ENCODE assay signal across 17 mouse cellular contexts in the genomic region with DNA sequence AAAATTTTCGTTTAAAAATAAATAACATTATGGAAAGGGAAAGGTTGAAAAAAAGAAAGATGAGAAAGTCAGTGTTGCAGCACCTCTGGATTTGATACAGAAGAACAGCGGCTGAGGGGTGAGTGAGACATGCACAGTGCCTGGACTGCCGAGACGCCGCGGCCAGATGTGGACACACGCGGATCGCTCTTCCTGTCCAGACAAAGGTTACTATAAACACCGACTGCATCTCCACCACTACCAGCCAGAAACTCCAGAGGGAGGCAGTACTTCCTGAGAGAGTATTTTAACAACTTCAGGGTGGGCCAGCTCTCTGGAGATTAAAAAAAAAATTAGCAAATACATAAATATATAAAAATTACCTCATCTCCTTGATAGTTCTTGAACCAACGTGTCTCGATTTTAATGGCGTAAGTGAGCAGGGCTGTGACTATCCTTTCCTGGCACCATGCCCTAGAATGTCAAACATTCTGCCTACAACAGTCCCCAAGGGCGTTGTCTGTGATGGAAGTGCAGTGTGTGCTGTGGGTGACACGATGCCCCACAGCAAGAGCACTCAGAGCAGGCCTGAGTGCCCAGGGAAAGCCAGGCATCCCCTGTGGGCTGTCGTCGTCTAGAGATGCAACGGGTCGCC. TPM values are rescaled to one million over a fixed set of nuclear protein-coding genes. Genes with fewer than 3 reads are reported as not detected.
DNase-seq lines count a peak whose midpoint lies in the region; ATAC-seq and TF ChIP-seq lines count a peak whose summit lies in the region.
"Had no signal": no experiment of that assay in that cellular context is flagged by ENCODE, and none has a peak within 500 bp of the region (broad histone marks: within the 10 kb centered on the region; RNA-seq: fewer than 3 reads in every experiment).

No protein-coding gene starts in this region.

- H3K4me2 ChIP-seq in heart, embryonic 15.5 days: no peak overlapping the region
- no peak overlapping the region for H3K4me2 ChIP-seq in limb, embryonic 14.5 days (replicated peaks; ENCODE audit: low read depth, low read length, severe bottlenecking)
- no peak overlapping the region for H3K4me2 ChIP-seq in lung, embryonic 15.5 days
- H3K4me2 ChIP-seq: hindbrain, embryonic 15.5 days had no signal

- 54% methylated on average over 19 of the region's 19 CpGs for WGBS in heart, embryonic 15.5 days
- 73% methylated on average over 19 of the region's 19 CpGs for WGBS in limb, embryonic 14.5 days
- 93% methylated on average over 19 of the region's 19 CpGs for WGBS in limb, embryonic 10.5 days
- whole genome bisulfite sequencing in lung, embryonic 15.5 days: 30% methylated on average over 19 of the region's 19 CpGs

- peak overlapping the region; percentile 48 for H3K27ac ChIP-seq in heart, embryonic 15.5 days
- H3K27ac ChIP-seq in limb, embryonic 14.5 days (replicated peaks; ENCODE audit: low read depth, low read length): no peak overlapping the region
- H3K27ac ChIP-seq in limb, embryonic 10.5 days: no peak overlapping the region
- peak overlapping the region; percentile 79 for H3K27ac ChIP-seq in lung, embryonic 15.5 days
- H3K27ac ChIP-seq: hindbrain, embryonic 15.5 days; liver, embryonic 14.5 days had no signal

- no peak for TF ChIP-seq POLR2A in limb, embryonic 14.5 days (IDR thresholded peaks at IDR 0.05; ENCODE audit: borderline replicate concordance, extremely low read depth, insufficient read depth, insufficient read length)

- intact Hi-C loops in heart, postnatal 36 days (cut with DNase I): no loop called here

- peak; percentile 72 for ATAC-seq in heart, embryonic 15.5 days (replicated peaks; ENCODE audit: insufficient number of reproducible peaks, insufficient read depth, low FRiP score, low read depth)
- peak; percentile 41; the same call in 1 of the 2 replicates for ATAC-seq in limb, embryonic 14.5 days (ENCODE audit: low FRiP score, low read depth)
- peak; percentile 75 for ATAC-seq in lung, embryonic 15.5 days (ENCODE audit: borderline replicate concordance, extremely low read depth, low FRiP score, low TSS enrichment)
- ATAC-seq: CD4-positive, CD25-positive, alpha-beta regulatory T cell, adult 4 months; forebrain, embryonic 14.5 days had no signal

- H3K4me1 ChIP-seq in heart, embryonic 15.5 days (replicated peaks): peaks cover 16% of the 10 kb centered on the region
- H3K4me1 ChIP-seq in limb, embryonic 14.5 days (ENCODE audit: control insufficient read depth, insufficient read depth, low read length): no peaks in the 10 kb centered on the region; the same call in 1 of the 2 replicates
- H3K4me1 ChIP-seq in limb, embryonic 10.5 days: peaks cover 2% of the 10 kb centered on the region
- peaks cover 20% of the 10 kb centered on the region for H3K4me1 ChIP-seq in lung, embryonic 15.5 days
- H3K4me1 ChIP-seq: hindbrain, embryonic 15.5 days had no signal

- peaks cover 19% of the 10 kb centered on the region for H3K36me3 ChIP-seq in heart, embryonic 15.5 days
- peaks cover 78% of the 10 kb centered on the region for H3K36me3 ChIP-seq in limb, embryonic 14.5 days (ENCODE audit: control insufficient read depth, insufficient read depth, low read length)
- H3K36me3 ChIP-seq in limb, embryonic 10.5 days: peaks cover 75% of the 10 kb centered on the region
- peaks cover 31% of the 10 kb centered on the region for H3K36me3 ChIP-seq in lung, embryonic 15.5 days

- no peak for DNase-seq in heart, postnatal 36 days
- peak; percentile 43 for DNase-seq in limb, embryonic 14.5 days (ENCODE audit: low spot score)
- DNase-seq in limb, embryonic 10.5 days (ENCODE audit: low spot score): no peak
- peak; percentile 67 for DNase-seq in lung, postnatal 36 days
- no peak for DNase-seq in cerebellum, adult 11 months
- DNase-seq in layer of hippocampus, postnatal 36 days: no peak
- DNase-seq: cerebellum, postnatal 14 days; embryo, embryonic 11 days; kidney, adult 11 months; kidney, postnatal 4 days had no signal

- no peaks in the 10 kb centered on the region for H3K9me3 ChIP-seq in heart, embryonic 15.5 days (replicated peaks)
- no peaks in the 10 kb centered on the region for H3K9me3 ChIP-seq in limb, embryonic 14.5 days (ENCODE audit: control insufficient read depth, low read length)
- H3K9me3 ChIP-seq in limb, embryonic 10.5 days (replicated peaks): no peaks in the 10 kb centered on the region
- no peaks in the 10 kb centered on the region for H3K9me3 ChIP-seq in lung, embryonic 15.5 days
- H3K9me3 ChIP-seq: G1E; hindbrain, embryonic 15.5 days had no signal

- H3K4me3 ChIP-seq in heart, embryonic 15.5 days: no peak overlapping the region
- no peak overlapping the region for H3K4me3 ChIP-seq in limb, embryonic 14.5 days (replicated peaks; ENCODE audit: low read length)
- H3K4me3 ChIP-seq in limb, embryonic 10.5 days: no peak overlapping the region
- no peak overlapping the region for H3K4me3 ChIP-seq in lung, embryonic 15.5 days
- H3K4me3 ChIP-seq: hindbrain, embryonic 15.5 days had no signal

- H3K27me3 ChIP-seq in heart, embryonic 15.5 days: no peaks in the 10 kb centered on the region
- H3K27me3 ChIP-seq in limb, embryonic 14.5 days (ENCODE audit: control insufficient read depth, insufficient read depth, low read length): no peaks in the 10 kb centered on the region
- no peaks in the 10 kb centered on the region for H3K27me3 ChIP-seq in limb, embryonic 10.5 days (ENCODE audit: low read depth, poor library complexity, severe bottlenecking)
- H3K27me3 ChIP-seq in lung, embryonic 15.5 days: no peaks in the 10 kb centered on the region
- H3K27me3 ChIP-seq: hindbrain, embryonic 15.5 days had no signal

- H3K9ac ChIP-seq in heart, embryonic 15.5 days: no peak overlapping the region
- no peak overlapping the region for H3K9ac ChIP-seq in limb, embryonic 14.5 days (ENCODE audit: low read depth, low read length, severe bottlenecking)
- H3K9ac ChIP-seq in lung, embryonic 15.5 days: no peak overlapping the region
- H3K9ac ChIP-seq: hindbrain, embryonic 15.5 days; liver, embryonic 14.5 days had no signal

RNA-seq across cellular contexts. Expression of gene Ext2, which starts 25.1 kb away (rescaled TPM):
- 57.6 and 83.1 TPM in 2 replicates for polyA plus RNA-seq in heart, embryonic 15.5 days (2015; fragmentation: Nextera tagmentation; extraction: Ambion mirVana)
- 10 to 100 TPM; 40.4 to 44.1 TPM for total RNA-seq in heart, postnatal 36 days (2021)
- polyA plus RNA-seq in limb, embryonic 14.5 days (2012; rRNA removed): 80.7 and 90.5 TPM in 2 replicates
- 115 TPM in 2 replicates for polyA plus RNA-seq in limb, embryonic 14.5 days (2014; fragmentation: Nextera tagmentation; extraction: Ambion mirVana)
- 70.0 and 79.1 TPM in 2 replicates for polyA plus RNA-seq in limb, embryonic 10.5 days (2016; fragmentation: Nextera tagmentation; extraction: Ambion mirVana)
- polyA plus RNA-seq in lung, embryonic 15.5 days (2015; fragmentation: Nextera tagmentation; extraction: Ambion mirVana): 125 and 134 TPM in 2 replicates
- 10 to 100 TPM; 49.6 to 55.9 TPM for total RNA-seq in layer of hippocampus, postnatal 36 days (2021)

RNA-seq across cellular contexts. Expression of gene Accs, which starts 52.5 kb away (rescaled TPM):
- polyA plus RNA-seq in heart, embryonic 15.5 days (2015; fragmentation: Nextera tagmentation; extraction: Ambion mirVana): 5.5 and 5.9 TPM in 2 replicates
- 1 to 10 TPM; 4.0 to 6.2 TPM for total RNA-seq in heart, postnatal 36 days (2021)
- polyA plus RNA-seq in limb, embryonic 14.5 days (2012; rRNA removed): 28.6 and 32.3 TPM in 2 replicates
- polyA plus RNA-seq in limb, embryonic 14.5 days (2014; fragmentation: Nextera tagmentation; extraction: Ambion mirVana): 8.2 and 8.3 TPM in 2 replicates
- 9.3 and 10.2 TPM in 2 replicates for polyA plus RNA-seq in limb, embryonic 10.5 days (2016; fragmentation: Nextera tagmentation; extraction: Ambion mirVana)
- polyA plus RNA-seq in lung, embryonic 15.5 days (2015; fragmentation: Nextera tagmentation; extraction: Ambion mirVana): 7.4 and 9.2 TPM in 2 replicates
- 1 to 10 TPM; 3.5 to 4.2 TPM for total RNA-seq in layer of hippocampus, postnatal 36 days (2021)

Comparison
In these comparisons a context has a peak if more than half of its experiments do, and no peak if none do; other contexts are left out.
1. DNase-seq: peak in limb, embryonic 14.5 days (single experiment) and lung, postnatal 36 days (single experiment); none in heart, postnatal 36 days (0 of 2), limb, embryonic 10.5 days (single experiment), cerebellum, adult 11 months (single experiment) and layer of hippocampus, postnatal 36 days (0 of 2).
2. H3K27ac ChIP-seq: peak in heart, embryonic 15.5 days (single experiment) and lung, embryonic 15.5 days (single experiment); none in limb, embryonic 14.5 days (single experiment) and limb, embryonic 10.5 days (single experiment).
3. Peak in every context shown above with its lines, with median percentiles within 50 percentile points of each other: ATAC-seq.